Mouse (Mus musculus) embryonic facial prominence, embryonic 14.5 days (tissue): ENCODE results near the gene Btf3l4. TPM values are rescaled to one million over a fixed set of nuclear protein-coding genes. Genes with fewer than 3 reads are reported as not detected.

Source experiments
- ATAC-seq: fragments of 200-750 bp; cut with Nextera tagmentation; 2 replicates; pipeline ENCODE4 v1.8.0; 2017; ENCODE audit warnings: low read depth, moderate number of reproducible peaks, moderate TSS enrichment
- DNase-seq: peaks from one replicate; pipeline ENCODE4 v3.0.0-alpha.2; 2015; ENCODE audit warnings: low spot score
- H3K27ac ChIP-seq: fragments of 300-500 bp; sonication (generic); replicated peaks from 2 replicates; pipeline ENCODE4 v1.5.1; 2014; ENCODE audit warnings: low read depth, mild to moderate bottlenecking, low read length, moderate library complexity
- H3K27me3 ChIP-seq: fragments of 300-500 bp; sonication (generic); replicated peaks from 2 replicates; pipeline ENCODE4 v1.6.1; 2014; ENCODE audit warnings: low read length; ENCODE audit not compliant: control insufficient read depth, insufficient read depth
- H3K36me3 ChIP-seq: fragments of 300-500 bp; sonication (generic); 2 replicates; pipeline ENCODE4 v1.6.1; 2014; ENCODE audit warnings: low read length, mixed read lengths; ENCODE audit not compliant: control insufficient read depth, insufficient read depth
- H3K4me1 ChIP-seq: fragments of 300-500 bp; sonication (generic); 2 replicates; pipeline ENCODE4 v1.6.1; 2014; ENCODE audit warnings: antibody characterized with exemption, low read length; ENCODE audit not compliant: control insufficient read depth, insufficient read depth
- H3K4me2 ChIP-seq: fragments of 300-500 bp; sonication (generic); 2 replicates; pipeline ENCODE4 v1.6.1; 2014; ENCODE audit warnings: low read depth, mild to moderate bottlenecking, low read length, moderate library complexity, mixed read lengths
- H3K4me3 ChIP-seq: fragments of 300-500 bp; sonication (generic); 2 replicates; pipeline ENCODE4 v1.5.1; 2014; ENCODE audit warnings: low read depth, mild to moderate bottlenecking, low read length
- H3K9ac ChIP-seq: fragments of 300-500 bp; sonication (generic); 2 replicates; pipeline ENCODE4 v1.6.1; 2014; ENCODE audit warnings: low read depth, mild to moderate bottlenecking, low read length, moderate library complexity, mixed read lengths
- H3K9me3 ChIP-seq: fragments of 300-500 bp; sonication (generic); 2 replicates; pipeline ENCODE4 v1.6.1; 2016; ENCODE audit warnings: low read length; ENCODE audit not compliant: control insufficient read depth
- WGBS: fragments of 180-500 bp; shearing (Covaris S2); extraction: QIAGEN DNeasy Blood & Tissue Kit; methylation state at CpG from one replicate; pipeline ENCODE4 v1.1.7; 2014; 5-methylcytosine and 5-hydroxymethylcytosine counted together
- polyA plus RNA-seq: library from polyadenylated mRNA; unstranded; fragments of >200 nt; fragmentation: Nextera tagmentation; extraction: Ambion mirVana; gene quantifications from 2 replicates; pipeline ENCODE4 v1.2.1, GENCODE M21; 2014

Gene Btf3l4
- polyA plus RNA-seq, 1 experiment from 2014 or later = 141 TPM

- Histone ChIP-seq H3K4me1 (peaks cover 14% of the 10 kb centered on the region), H3K4me3 (peak within 1 kb of the TSS; percentile 88), H3K9me3 (no peaks in the 10 kb centered on the region), H3K4me2 (peak within 1 kb of the TSS; percentile 86), H3K27me3 (no peaks in the 10 kb centered on the region), H3K27ac (peak within 1 kb of the TSS; percentile 82), H3K36me3 (peaks cover 13% of the 10 kb centered on the region; the same call in 1 of the 2 replicates), H3K9ac (peak within 1 kb of the TSS; percentile 83)
- peak; percentile 91 for ATAC-seq
- peak; percentile 96 for DNase-seq
- WGBS = under 1% methylated on average over 55 of the region's 77 CpGs
Measured at GRCm38 (mm10) chr4:108847715-108848504, 14.5 kb upstream of the Btf3l4 start, which contains the start of gene Kti12. Gene Kti12 (plus strand): TSS chr4:108847785.

- DNase-seq (no peak), ATAC-seq (no peak)
- H3K27me3 ChIP-seq = no peaks in the 10 kb centered on the region
- H3K9ac ChIP-seq = no peak overlapping the region
- peaks cover 13% of the 10 kb centered on the region; the same call in 1 of the 2 replicates for H3K36me3 ChIP-seq
- H3K9me3 ChIP-seq = no peaks in the 10 kb centered on the region
- no peak overlapping the region for H3K4me2 ChIP-seq
- peaks cover 14% of the 10 kb centered on the region for H3K4me1 ChIP-seq
- no peak overlapping the region for H3K27ac ChIP-seq
- 67% methylated on average over 5 of the region's 5 CpGs for WGBS
- no peak overlapping the region for H3K4me3 ChIP-seq
Measured at GRCm38 (mm10) chr4:108845824-108846569, 12.6 kb upstream of the Btf3l4 start.

DNA sequence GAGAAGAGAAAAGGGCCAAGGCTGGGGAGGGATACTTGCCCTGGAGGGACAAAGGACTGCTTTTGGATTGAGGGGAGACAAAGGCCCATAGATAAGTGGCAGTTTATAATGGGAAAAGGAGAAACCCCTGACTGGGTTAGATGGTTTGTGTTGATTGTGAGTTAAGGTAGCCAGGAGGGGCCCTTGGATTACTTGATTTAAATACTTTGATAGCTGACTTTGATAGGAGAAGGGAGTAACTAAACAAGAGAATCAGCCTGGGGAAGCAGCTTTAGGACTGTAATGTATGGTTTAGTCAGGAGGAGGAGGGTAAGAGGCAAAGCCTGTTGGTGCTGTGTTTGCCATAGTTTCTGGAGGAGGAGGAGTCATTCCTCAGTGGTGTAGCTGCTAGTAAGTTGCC is 9.9 kb upstream of the Btf3l4 start:
- no peak overlapping the region for H3K27ac ChIP-seq
- ATAC-seq (no peak), DNase-seq (no peak)
- H3K27me3 ChIP-seq = no peaks in the 10 kb centered on the region
- no peak overlapping the region for H3K4me2 ChIP-seq
- H3K9me3 ChIP-seq = no peaks in the 10 kb centered on the region
- no peak overlapping the region for H3K4me3 ChIP-seq
- H3K4me1 ChIP-seq = 0 out of 2 replicates have a peak, but pooled peaks cover 4% of the 10 kb centered on the region
- H3K36me3 ChIP-seq = 0 out of 2 replicates have a peak, but pooled peaks cover 4% of the 10 kb centered on the region
- no peak overlapping the region for H3K9ac ChIP-seq

DNA sequence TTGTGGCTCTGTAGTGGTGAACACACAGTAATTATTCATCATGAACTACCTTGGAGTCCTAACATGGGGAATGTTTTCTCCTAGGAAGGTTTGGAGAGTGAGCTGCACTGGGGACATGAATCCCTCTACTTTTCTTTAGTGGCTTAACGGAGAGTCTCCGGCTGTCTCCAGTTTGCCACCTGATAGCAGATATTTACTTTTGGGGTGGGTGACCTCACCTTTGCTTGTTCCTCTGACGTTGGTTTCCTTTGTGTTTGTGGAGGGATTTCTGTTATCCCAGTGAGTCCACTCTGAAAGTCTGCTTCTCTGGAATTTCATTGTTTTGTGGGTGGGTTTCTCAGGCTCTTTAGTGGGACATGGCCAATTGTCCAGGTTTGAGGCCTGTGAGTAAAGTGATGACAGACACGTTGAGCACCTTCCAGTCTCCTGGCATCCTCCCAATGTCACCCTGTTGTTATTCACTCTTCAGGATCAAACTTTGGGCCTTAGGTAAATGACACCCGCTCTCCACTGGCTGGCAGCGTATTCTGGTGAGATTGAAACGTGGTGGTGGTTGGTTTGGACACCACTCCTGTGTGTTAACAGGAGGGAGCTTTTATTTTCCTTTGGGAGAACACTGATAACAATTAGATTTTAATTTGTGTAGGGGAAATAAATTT is 8.6 kb upstream of the Btf3l4 start:
- WGBS = 83% methylated on average over 7 of the region's 7 CpGs

DNA sequence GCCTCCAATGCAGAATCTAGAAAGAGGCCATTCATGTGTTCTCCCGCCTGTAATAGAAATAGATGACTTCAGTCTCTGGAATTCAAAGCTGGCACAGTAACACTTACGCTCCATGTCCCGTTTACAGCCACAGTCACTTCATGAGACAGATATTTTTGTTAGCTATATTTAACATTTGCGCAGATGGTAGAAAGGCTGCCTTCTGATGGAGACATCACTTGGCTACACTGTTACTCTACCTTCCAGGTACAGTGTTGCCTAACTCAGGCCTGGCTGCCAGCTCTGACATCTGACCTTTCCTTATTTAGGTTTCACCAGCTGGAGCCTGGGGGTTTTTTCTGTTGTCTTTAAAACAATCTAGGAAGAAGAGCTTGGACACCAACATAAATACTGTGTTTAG is 4.6 kb upstream of the Btf3l4 start:
- WGBS = 80% methylated on average over 4 of the region's 4 CpGs
- H3K4me3 ChIP-seq = no peak overlapping the region
- no peak overlapping the region for H3K4me2 ChIP-seq
- H3K9ac ChIP-seq = no peak overlapping the region
- H3K9me3 ChIP-seq = no peaks in the 10 kb centered on the region
- no peaks in the 10 kb centered on the region for H3K27me3 ChIP-seq
- peaks cover 11% of the 10 kb centered on the region for H3K4me1 ChIP-seq
- no peak for DNase-seq
- no peak overlapping the region for H3K27ac ChIP-seq
- ATAC-seq = no peak
- H3K36me3 ChIP-seq = 0 out of 2 replicates have a peak, but pooled peaks cover 4% of the 10 kb centered on the region

More for the DNA sequence above, 8.6 kb upstream of the Btf3l4 start:
- Histone ChIP-seq H3K36me3 (0 out of 2 replicates have a peak, but pooled peaks cover 4% of the 10 kb centered on the region), H3K27ac (no peak overlapping the region), H3K4me2 (no peak overlapping the region), H3K4me1 (0 out of 2 replicates have a peak, but pooled peaks cover under 1% of the 10 kb centered on the region), H3K9me3 (no peaks in the 10 kb centered on the region), H3K4me3 (no peak overlapping the region), H3K9ac (no peak overlapping the region), H3K27me3 (no peaks in the 10 kb centered on the region)
- DNase-seq (no peak), ATAC-seq (no peak)

GRCm38 (mm10) chr4:108835496-108835895 is 2.1 kb upstream of the Btf3l4 start:
- 0 out of 2 replicates have a peak, but pooled peaks cover 4% of the 10 kb centered on the region for H3K36me3 ChIP-seq
- no peak for ATAC-seq
- H3K4me1 ChIP-seq = peaks cover 23% of the 10 kb centered on the region
- peak overlapping the region; percentile 98; the same call in 1 of the 2 replicates for H3K27ac ChIP-seq
- peak; percentile 10 for DNase-seq
- WGBS = 62% methylated on average over 3 of the region's 3 CpGs
- H3K27me3 ChIP-seq = no peaks in the 10 kb centered on the region
- H3K9me3 ChIP-seq = no peaks in the 10 kb centered on the region
- H3K4me3 ChIP-seq = peak overlapping the region; percentile 85
- H3K9ac ChIP-seq = peak overlapping the region; percentile 99
- H3K4me2 ChIP-seq = peak overlapping the region; percentile 65

DNA sequence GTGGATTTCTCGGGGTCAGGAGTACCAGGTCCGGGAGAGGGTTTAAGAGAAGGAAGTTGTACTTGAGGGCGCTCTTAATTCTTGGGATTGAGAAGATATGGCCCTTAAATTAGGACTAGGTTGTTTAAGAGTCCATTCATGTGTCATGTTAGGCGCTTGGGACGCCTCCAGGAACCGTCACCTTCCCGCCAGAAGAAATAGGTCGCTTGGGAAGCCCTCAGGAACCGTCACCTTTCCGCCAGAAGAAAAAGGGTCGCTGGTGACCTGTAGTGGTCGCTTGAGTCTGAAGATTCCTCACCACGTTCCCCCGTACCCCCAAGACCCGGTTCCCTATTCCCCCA is 1.5 kb upstream of the Btf3l4 start:
- no peak for ATAC-seq
- Histone ChIP-seq H3K4me1 (peaks cover 23% of the 10 kb centered on the region), H3K4me3 (peak overlapping the region; percentile 85), H3K9me3 (no peaks in the 10 kb centered on the region), H3K27ac (peak overlapping the region; percentile 98), H3K9ac (peak overlapping the region; percentile 99), H3K27me3 (no peaks in the 10 kb centered on the region), H3K4me2 (peak overlapping the region; percentile 65), H3K36me3 (peaks cover 5% of the 10 kb centered on the region; the same call in 1 of the 2 replicates)
- DNase-seq = peak; percentile 6
- under 1% methylated on average over 15 of the region's 15 CpGs for WGBS
